Mouse (Mus musculus) common myeloid progenitor, adult 5-6 weeks (primary cell): ENCODE data around the gene Nos3. TPM values are rescaled to one million over a fixed set of nuclear protein-coding genes. Genes with fewer than 3 reads are reported as not detected.
"Not testable (repeated sequence)": the region's sequence is repeated elsewhere in the genome, so short reads cannot be mapped to it uniquely, and the experiment has no call there.

Source experiments
- ATAC-seq: replicated peaks from 2 replicates; pipeline ENCODE4 v1.8.0; 2016; ENCODE audit warnings: low read depth, mild to moderate bottlenecking, moderate TSS enrichment, inconsistent platforms; ENCODE audit not compliant: poor library complexity, severe bottlenecking
- total RNA-seq: library from RNA; stranded (forward); fragments of 200-1000, 187-1606 nt; gene quantifications from 2 replicates; pipeline ENCODE4 v1.2.3, GENCODE M21; 2017

The Nos3 gene
- total RNA-seq, 1 experiment from 2014 or later = 0.05 TPM

- ATAC-seq = no peak
Observed at GRCm38 (mm10) chr5:24392724-24393123, 28.1 kb downstream of the Nos3 start.

GRCm38 (mm10) chr5:24393392-24393997, 28.9 kb downstream of the Nos3 start, which contains the start of gene Abcb8:
Gene Abcb8, plus strand, starts transcription at chr5:24393663.
- peak; percentile 65 for ATAC-seq

GRCm38 (mm10) chr5:24394165-24394894, 29.7 kb downstream of the Nos3 start:
- peak; percentile 92 for ATAC-seq

- not testable (repeated sequence) for ATAC-seq
Observed at GRCm38 (mm10) chr5:24396254-24396653, 31.6 kb downstream of the Nos3 start.

GRCm38 (mm10) chr5:24399686-24400085, 35.1 kb downstream of the Nos3 start:
- no peak for ATAC-seq

- ATAC-seq = no peak
Observed at GRCm38 (mm10) chr5:24400362-24400761, 35.8 kb downstream of the Nos3 start.

- no peak for ATAC-seq
Observed at GRCm38 (mm10) chr5:24400911-24401605, 36.4 kb downstream of the Nos3 start.

GRCm38 (mm10) chr5:24401969-24402368, 37.4 kb downstream of the Nos3 start:
- ATAC-seq = no peak

GRCm38 (mm10) chr5:24404594-24405360, 40.2 kb downstream of the Nos3 start:
- peak; percentile 40; the same call in 1 of the 2 replicates for ATAC-seq

- ATAC-seq = no peak
Observed at GRCm38 (mm10) chr5:24405389-24405876, 40.8 kb downstream of the Nos3 start.

- ATAC-seq = no peak
Observed at GRCm38 (mm10) chr5:24408651-24409050, 44.0 kb downstream of the Nos3 start.

- no peak for ATAC-seq
Observed at GRCm38 (mm10) chr5:24409466-24409865, 44.9 kb downstream of the Nos3 start.

GRCm38 (mm10) chr5:24412063-24412462, 47.5 kb downstream of the Nos3 start:
- ATAC-seq = no peak

- ATAC-seq = peak; percentile 50
Observed at GRCm38 (mm10) chr5:24413042-24413693, 48.6 kb downstream of the Nos3 start, which contains the start of gene Asic3. Gene Asic3, plus strand, starts transcription at chr5:24413392.

- ATAC-seq = no peak
Observed at GRCm38 (mm10) chr5:24413938-24414337, 49.3 kb downstream of the Nos3 start.

- ATAC-seq = peak; percentile 76
Observed at GRCm38 (mm10) chr5:24416222-24416736, 51.7 kb downstream of the Nos3 start.

GRCm38 (mm10) chr5:24417587-24417986, 53.0 kb downstream of the Nos3 start:
- no peak for ATAC-seq

- ATAC-seq = no peak
Observed at GRCm38 (mm10) chr5:24420381-24420780, 55.8 kb downstream of the Nos3 start.
